Mouse (Mus musculus): ENCODE measurements around the gene Dgcr6. TPM values are rescaled to one million over a fixed set of nuclear protein-coding genes. Genes with fewer than 3 reads are reported as not detected.

The Dgcr6 gene
- polyA plus RNA-seq, 1 experiment from 2014 or later: 147 TPM

GRCm38 (mm10) chr16:18087101-18087500 is 34.4 kb downstream of the Dgcr6 start:
- Histone ChIP-seq H3K4me3 (ENCODE audit: low read depth, low read length) (no peak overlapping the region), H3K4me1 (ENCODE audit: control insufficient read depth, insufficient read depth, low read length) (peaks cover 3% of the 10 kb centered on the region; the same call in 1 of the 2 replicates), H3K4me2 (ENCODE audit: low read depth) (no peak overlapping the region), H3K9ac (ENCODE audit: low read length) (no peak overlapping the region), H3K27me3 (ENCODE audit: control insufficient read depth, insufficient read depth, low read length) (peaks cover 3% of the 10 kb centered on the region; the same call in 1 of the 2 replicates), H3K36me3 (ENCODE audit: control insufficient read depth, insufficient read depth, low read length) (no peaks in the 10 kb centered on the region), H3K27ac (ENCODE audit: low read depth, low read length) (no peak overlapping the region), H3K9me3 (ENCODE audit: control insufficient read depth, low read length) (no peaks in the 10 kb centered on the region)
- ATAC-seq (ENCODE audit: insufficient read depth, low FRiP score, low TSS enrichment): no peak
- DNase-seq (ENCODE audit: low spot score): no peak
- WGBS: 91% methylated on average over 5 of the region's 5 CpGs

- no peaks in the 10 kb centered on the region for H3K36me3 ChIP-seq (ENCODE audit: control insufficient read depth, insufficient read depth, low read length)
- no peak overlapping the region for H3K9ac ChIP-seq (ENCODE audit: low read length)
- no peak for ATAC-seq (ENCODE audit: insufficient read depth, low FRiP score, low TSS enrichment)
- no peaks in the 10 kb centered on the region for H3K4me1 ChIP-seq (ENCODE audit: control insufficient read depth, insufficient read depth, low read length)
- 68% methylated on average over 5 of the region's 5 CpGs for WGBS
- H3K4me3 ChIP-seq (ENCODE audit: low read depth, low read length): no peak overlapping the region
- no peak for DNase-seq (ENCODE audit: low spot score)
- no peak overlapping the region for H3K4me2 ChIP-seq (ENCODE audit: low read depth)
- H3K9me3 ChIP-seq (ENCODE audit: control insufficient read depth, low read length): no peaks in the 10 kb centered on the region
- no peaks in the 10 kb centered on the region for H3K27me3 ChIP-seq (ENCODE audit: control insufficient read depth, insufficient read depth, low read length)
- no peak overlapping the region for H3K27ac ChIP-seq (ENCODE audit: low read depth, low read length)
Measured at GRCm38 (mm10) chr16:18096348-18096747, 43.7 kb downstream of the Dgcr6 start.

DNA sequence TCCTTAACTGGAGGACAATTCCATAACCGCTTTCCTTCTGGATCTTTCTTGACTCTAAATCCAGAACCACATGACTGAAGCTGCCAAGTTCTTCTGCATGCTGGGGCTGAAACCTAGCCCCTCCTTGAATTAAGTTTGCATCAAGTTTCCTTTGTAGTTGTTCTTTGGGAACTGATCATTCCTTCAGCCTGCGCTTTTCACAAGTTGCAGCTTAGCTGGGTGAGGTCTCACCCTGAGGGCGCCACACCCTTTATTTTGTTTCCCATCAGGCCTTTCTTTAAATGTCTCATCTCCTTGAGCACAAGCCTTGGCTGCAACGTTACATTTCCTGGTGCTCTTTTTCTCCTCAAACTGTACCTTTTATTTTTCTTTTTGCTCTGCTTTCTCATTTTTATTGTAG is 50.2 kb downstream of the Dgcr6 start:
- Histone ChIP-seq H3K27ac (ENCODE audit: low read depth, low read length) (no peak overlapping the region), H3K4me1 (ENCODE audit: control insufficient read depth, insufficient read depth, low read length) (no peaks in the 10 kb centered on the region), H3K4me2 (ENCODE audit: low read depth) (no peak overlapping the region), H3K9me3 (ENCODE audit: control insufficient read depth, low read length) (no peaks in the 10 kb centered on the region), H3K9ac (ENCODE audit: low read length) (no peak overlapping the region), H3K4me3 (ENCODE audit: low read depth, low read length) (no peak overlapping the region), H3K36me3 (ENCODE audit: control insufficient read depth, insufficient read depth, low read length) (no peaks in the 10 kb centered on the region), H3K27me3 (ENCODE audit: control insufficient read depth, insufficient read depth, low read length) (no peaks in the 10 kb centered on the region)
- ATAC-seq (ENCODE audit: insufficient read depth, low FRiP score, low TSS enrichment): no peak
- DNase-seq (ENCODE audit: low spot score): no peak
- 83% methylated on average over 4 of the region's 4 CpGs for WGBS

DNA sequence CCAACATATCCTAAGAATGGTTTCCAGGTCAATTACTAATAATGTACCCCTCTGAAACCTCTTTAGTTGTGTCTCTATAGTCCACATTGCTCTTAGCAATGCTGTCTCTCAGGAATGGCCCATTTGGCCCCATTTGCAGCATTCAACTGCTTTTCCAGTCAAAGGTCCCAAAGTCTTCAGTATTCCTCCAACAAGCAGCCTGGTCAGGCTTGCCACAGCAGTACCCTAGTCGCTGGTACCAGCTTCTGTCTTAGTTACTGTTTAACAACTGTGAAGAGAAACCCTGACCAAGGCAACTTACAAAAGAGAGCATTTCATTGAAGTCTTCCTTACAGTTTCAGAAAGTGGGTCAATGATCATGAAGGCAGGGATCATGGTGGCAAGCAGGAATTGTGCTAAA is 50.7 kb downstream of the Dgcr6 start:
- WGBS: 73% methylated on average over 1 of the region's 1 CpGs

DNA sequence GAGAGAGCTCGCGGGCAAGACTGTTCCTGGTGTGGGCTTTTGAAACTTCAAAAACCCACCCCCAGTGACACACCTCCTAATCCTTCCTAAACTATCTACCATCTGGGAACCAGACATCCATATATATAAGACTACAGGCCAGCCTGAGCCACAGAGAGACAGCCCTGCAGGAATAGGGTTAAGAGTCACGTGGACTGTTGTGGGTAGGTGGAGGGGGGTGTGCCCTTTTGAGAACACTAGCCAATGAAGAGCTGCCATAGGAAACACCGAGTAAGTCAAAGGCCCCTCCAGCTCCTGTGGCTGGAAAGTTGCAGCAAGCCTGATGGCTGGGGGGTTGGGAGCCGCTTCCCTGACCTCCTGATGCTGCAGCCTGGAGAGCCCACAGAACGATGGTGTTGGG is 51.1 kb downstream of the Dgcr6 start:
- H3K4me2 ChIP-seq (ENCODE audit: low read depth): no peak overlapping the region
- 43% methylated on average over 6 of the region's 6 CpGs for WGBS
- no peak for ATAC-seq (ENCODE audit: insufficient read depth, low FRiP score, low TSS enrichment)

More for the DNA sequence above, 50.7 kb downstream of the Dgcr6 start:
- H3K9ac ChIP-seq (ENCODE audit: low read length): no peak overlapping the region
- H3K36me3 ChIP-seq (ENCODE audit: control insufficient read depth, insufficient read depth, low read length): no peaks in the 10 kb centered on the region
- no peak for ATAC-seq (ENCODE audit: insufficient read depth, low FRiP score, low TSS enrichment)
- H3K9me3 ChIP-seq (ENCODE audit: control insufficient read depth, low read length): no peaks in the 10 kb centered on the region
- H3K4me3 ChIP-seq (ENCODE audit: low read depth, low read length): no peak overlapping the region
- no peaks in the 10 kb centered on the region for H3K27me3 ChIP-seq (ENCODE audit: control insufficient read depth, insufficient read depth, low read length)
- no peak overlapping the region for H3K4me2 ChIP-seq (ENCODE audit: low read depth)
- H3K27ac ChIP-seq (ENCODE audit: low read depth, low read length): no peak overlapping the region
- no peak for DNase-seq (ENCODE audit: low spot score)
- no peaks in the 10 kb centered on the region for H3K4me1 ChIP-seq (ENCODE audit: control insufficient read depth, insufficient read depth, low read length)

GRCm38 (mm10) chr16:18108221-18108966 is 55.7 kb downstream of the Dgcr6 start:
- Histone ChIP-seq H3K27me3 (ENCODE audit: control insufficient read depth, insufficient read depth, low read length) (no peaks in the 10 kb centered on the region), H3K27ac (ENCODE audit: low read depth, low read length) (no peak overlapping the region), H3K36me3 (ENCODE audit: control insufficient read depth, insufficient read depth, low read length) (no peaks in the 10 kb centered on the region), H3K9me3 (ENCODE audit: control insufficient read depth, low read length) (no peaks in the 10 kb centered on the region), H3K4me2 (ENCODE audit: low read depth) (no peak overlapping the region), H3K4me1 (ENCODE audit: control insufficient read depth, insufficient read depth, low read length) (no peaks in the 10 kb centered on the region), H3K4me3 (ENCODE audit: low read depth, low read length) (no peak overlapping the region), H3K9ac (ENCODE audit: low read length) (no peak overlapping the region)
- DNase-seq (ENCODE audit: low spot score) (peak; percentile 75), ATAC-seq (ENCODE audit: insufficient read depth, low FRiP score, low TSS enrichment) (peak; percentile 60; the same call in 1 of the 2 replicates)
- WGBS: 60% methylated on average over 5 of the region's 5 CpGs

More for the DNA sequence above, 51.1 kb downstream of the Dgcr6 start:
- Histone ChIP-seq H3K4me1 (ENCODE audit: control insufficient read depth, insufficient read depth, low read length) (no peaks in the 10 kb centered on the region), H3K9me3 (ENCODE audit: control insufficient read depth, low read length) (no peaks in the 10 kb centered on the region), H3K4me3 (ENCODE audit: low read depth, low read length) (no peak overlapping the region), H3K9ac (ENCODE audit: low read length) (no peak overlapping the region), H3K36me3 (ENCODE audit: control insufficient read depth, insufficient read depth, low read length) (no peaks in the 10 kb centered on the region), H3K27me3 (ENCODE audit: control insufficient read depth, insufficient read depth, low read length) (no peaks in the 10 kb centered on the region), H3K27ac (ENCODE audit: low read depth, low read length) (no peak overlapping the region)
- DNase-seq (ENCODE audit: low spot score): no peak

GRCm38 (mm10) chr16:18111042-18111441 is 58.4 kb downstream of the Dgcr6 start:
- Histone ChIP-seq H3K4me2 (ENCODE audit: low read depth) (no peak overlapping the region), H3K4me3 (ENCODE audit: low read depth, low read length) (no peak overlapping the region), H3K27me3 (ENCODE audit: control insufficient read depth, insufficient read depth, low read length) (no peaks in the 10 kb centered on the region), H3K9ac (ENCODE audit: low read length) (no peak overlapping the region), H3K9me3 (ENCODE audit: control insufficient read depth, low read length) (no peaks in the 10 kb centered on the region), H3K27ac (ENCODE audit: low read depth, low read length) (no peak overlapping the region), H3K36me3 (ENCODE audit: control insufficient read depth, insufficient read depth, low read length) (no peaks in the 10 kb centered on the region), H3K4me1 (ENCODE audit: control insufficient read depth, insufficient read depth, low read length) (no peaks in the 10 kb centered on the region)
- no peak for DNase-seq (ENCODE audit: low spot score)
- 89% methylated on average over 7 of the region's 7 CpGs for WGBS
- ATAC-seq (ENCODE audit: insufficient read depth, low FRiP score, low TSS enrichment): no peak

DNA sequence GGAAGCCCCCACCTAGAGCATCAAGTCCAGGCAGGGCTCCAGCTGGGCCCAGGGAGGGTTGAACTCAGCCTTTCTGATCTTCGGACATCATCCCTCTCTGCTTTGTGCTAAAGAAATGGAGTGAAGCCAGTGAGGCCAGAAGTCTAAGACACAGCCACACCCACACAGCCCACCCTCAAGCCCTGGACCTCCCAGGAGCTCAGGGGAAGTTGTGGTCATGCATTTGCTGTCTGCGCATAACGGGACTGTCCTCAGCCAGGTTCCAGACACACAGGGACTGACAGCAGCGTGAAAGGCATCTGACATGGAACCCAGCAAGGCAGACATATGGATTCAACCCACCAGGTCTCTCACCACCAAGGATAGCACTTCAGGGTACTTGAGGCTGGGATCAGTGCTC is 63.8 kb downstream of the Dgcr6 start:
- no peaks in the 10 kb centered on the region for H3K36me3 ChIP-seq (ENCODE audit: control insufficient read depth, insufficient read depth, low read length)
- H3K9ac ChIP-seq (ENCODE audit: low read length): no peak overlapping the region
- WGBS: 81% methylated on average over 4 of the region's 4 CpGs
- H3K4me1 ChIP-seq (ENCODE audit: control insufficient read depth, insufficient read depth, low read length): no peaks in the 10 kb centered on the region
- H3K27me3 ChIP-seq (ENCODE audit: control insufficient read depth, insufficient read depth, low read length): no peaks in the 10 kb centered on the region
- ATAC-seq (ENCODE audit: insufficient read depth, low FRiP score, low TSS enrichment) (no peak), DNase-seq (ENCODE audit: low spot score) (no peak)
- H3K9me3 ChIP-seq (ENCODE audit: control insufficient read depth, low read length): no peaks in the 10 kb centered on the region
- H3K4me2 ChIP-seq (ENCODE audit: low read depth): no peak overlapping the region
- no peak overlapping the region for H3K4me3 ChIP-seq (ENCODE audit: low read depth, low read length)
- no peak overlapping the region for H3K27ac ChIP-seq (ENCODE audit: low read depth, low read length)

GRCm38 (mm10) chr16:18118285-18118684 is 65.6 kb downstream of the Dgcr6 start:
- DNase-seq (ENCODE audit: low spot score) (no peak), ATAC-seq (ENCODE audit: insufficient read depth, low FRiP score, low TSS enrichment) (no peak)
- Histone ChIP-seq H3K27ac (ENCODE audit: low read depth, low read length) (no peak overlapping the region), H3K9me3 (ENCODE audit: control insufficient read depth, low read length) (no peaks in the 10 kb centered on the region), H3K9ac (ENCODE audit: low read length) (no peak overlapping the region), H3K4me1 (ENCODE audit: control insufficient read depth, insufficient read depth, low read length) (no peaks in the 10 kb centered on the region), H3K36me3 (ENCODE audit: control insufficient read depth, insufficient read depth, low read length) (no peaks in the 10 kb centered on the region), H3K4me3 (ENCODE audit: low read depth, low read length) (no peak overlapping the region), H3K27me3 (ENCODE audit: control insufficient read depth, insufficient read depth, low read length) (no peaks in the 10 kb centered on the region), H3K4me2 (ENCODE audit: low read depth) (no peak overlapping the region)
- WGBS: 85% methylated on average over 3 of the region's 3 CpGs

Measured in neural tube, embryonic 11.5 days (tissue).